Mouse (Mus musculus): ENCODE measurements around the gene Cnst. TPM values are rescaled to one million over a fixed set of nuclear protein-coding genes. Genes with fewer than 3 reads are reported as not detected.

The Cnst gene
- total RNA-seq, 2 experiments from 2014 or later, result 43.6 to 51.9 TPM

Other genes with a start within 250 kb of the Cnst start
- gene Smyd3, start 28.3 kb upstream of the Cnst start, total RNA-seq (2021), result 1 to 10 TPM; 5.9 to 9.3 TPM
- gene Tfb2m, start 103 bp upstream of the Cnst start, total RNA-seq (2021), result 10 to 100 TPM; 33.9 to 42.3 TPM
- gene Sccpdh, start 121.8 kb downstream of the Cnst start, total RNA-seq (2021), result 10 to 100 TPM; 61.0 to 65.4 TPM
- under 1 TPM; 0.41 to 0.72 TPM for gene Kif28, start 198.9 kb downstream of the Cnst start, total RNA-seq (2021)

Data from heart, postnatal 14 days (tissue).